Mouse (Mus musculus) ES-Bruce4 (cell line): ENCODE data around the gene Dlx4. TPM values are rescaled to one million over a fixed set of nuclear protein-coding genes. Genes with fewer than 3 reads are reported as not detected.

Experiments used
- H3K27ac ChIP-seq: 2 replicates; pipeline ENCODE4 v1.5.1; 2012; ENCODE audit warnings: low read length, inconsistent platforms; ENCODE audit not compliant: insufficient read depth
- H3K27me3 ChIP-seq: 2 replicates; pipeline ENCODE4 v1.6.1; 2012; ENCODE audit warnings: mild to moderate bottlenecking, low read length, inconsistent platforms; ENCODE audit not compliant: control insufficient read depth, poor library complexity, insufficient read depth, severe bottlenecking
- H3K36me3 ChIP-seq: 2 replicates; pipeline ENCODE4 v1.6.1; 2012; ENCODE audit warnings: inconsistent platforms, mild to moderate bottlenecking, low read length, moderate library complexity; ENCODE audit not compliant: control insufficient read depth, poor library complexity, insufficient read depth, severe bottlenecking
- H3K4me1 ChIP-seq: one replicate; pipeline ENCODE4 v1.8.1; 2011; ENCODE audit warnings: low read length; ENCODE audit not compliant: control insufficient read depth, insufficient read depth
- H3K4me3 ChIP-seq: 2 replicates; pipeline ENCODE4 v1.5.1; 2011; ENCODE audit warnings: low read depth, mild to moderate bottlenecking, low read length
- H3K9ac ChIP-seq: 2 replicates; pipeline ENCODE4 v1.6.1; 2012; ENCODE audit warnings: low read depth, mild to moderate bottlenecking, inconsistent platforms; ENCODE audit not compliant: poor library complexity, severe bottlenecking
- H3K9me3 ChIP-seq: replicated peaks from 2 replicates; pipeline ENCODE4 v1.6.1; 2012; ENCODE audit warnings: mild to moderate bottlenecking, low read length, inconsistent platforms; ENCODE audit not compliant: control insufficient read depth, poor library complexity, insufficient read depth, severe bottlenecking
- CTCF ChIP-seq: IDR thresholded peaks from one replicate; pipeline ENCODE4 v1.8.1; 2011; ENCODE audit warnings: low read depth, low read length
- EP300 ChIP-seq: IDR thresholded peaks from 2 replicates; pipeline ENCODE4 v1.6.1; 2011; ENCODE audit warnings: low read depth, low read length; ENCODE audit not compliant: insufficient read depth
- POLR2A ChIP-seq: IDR thresholded peaks from one replicate; pipeline ENCODE4 v1.8.1; 2011; ENCODE audit warnings: low read length; ENCODE audit not compliant: insufficient read depth
- polyA plus RNA-seq: library from polyadenylated mRNA; stranded (reverse); fragments of >200 nt; gene quantifications from 2 replicates; pipeline ENCODE4 v1.2.4, GENCODE M21; 2011; ENCODE audit warnings: low read depth; ENCODE audit not compliant: missing spikeins, insufficient read depth, insufficient read length

Gene Dlx4
- polyA plus RNA-seq, 1 experiment, result 0.96 TPM

DNA sequence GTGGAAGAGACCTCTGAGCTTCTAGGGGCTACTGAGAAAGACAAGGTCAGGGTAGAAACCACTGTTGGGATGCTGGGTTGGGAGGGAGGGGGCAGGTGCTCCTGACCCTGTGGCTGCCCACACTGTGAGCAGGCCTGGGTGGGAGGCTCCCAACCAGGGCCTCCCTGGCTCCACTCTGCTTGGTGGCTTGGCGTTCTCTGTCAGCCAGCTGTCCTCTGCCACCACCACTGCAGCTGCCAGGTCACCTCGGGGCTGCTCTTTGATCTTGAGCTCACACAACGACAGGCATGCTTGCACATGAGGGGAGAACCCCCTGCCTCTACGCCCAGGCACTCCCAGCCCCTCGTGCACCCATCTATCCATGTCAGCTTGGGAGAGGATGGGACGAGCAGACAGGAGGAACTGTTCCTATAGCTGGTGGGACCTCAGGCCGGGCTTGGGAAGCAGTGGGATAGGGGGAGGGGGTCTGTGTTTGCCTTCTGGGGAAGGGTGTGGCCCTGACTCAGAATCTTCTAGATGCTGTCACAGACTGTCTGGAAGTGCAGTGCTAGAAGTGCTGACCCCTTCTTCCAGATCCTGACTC lies 20.6 kb downstream of the Dlx4 start:
- Histone ChIP-seq H3K9ac (no peak overlapping the region), H3K9me3 (no peaks in the 10 kb centered on the region), H3K36me3 (no peaks in the 10 kb centered on the region), H3K4me1 (peaks cover 5% of the 10 kb centered on the region), H3K27me3 (peaks cover 12% of the 10 kb centered on the region), H3K27ac (no peak overlapping the region), H3K4me3 (no peak overlapping the region)
- no peak for TF ChIP-seq POLR2A
- TF ChIP-seq CTCF, result no peak
- TF ChIP-seq EP300, result no peak

DNA sequence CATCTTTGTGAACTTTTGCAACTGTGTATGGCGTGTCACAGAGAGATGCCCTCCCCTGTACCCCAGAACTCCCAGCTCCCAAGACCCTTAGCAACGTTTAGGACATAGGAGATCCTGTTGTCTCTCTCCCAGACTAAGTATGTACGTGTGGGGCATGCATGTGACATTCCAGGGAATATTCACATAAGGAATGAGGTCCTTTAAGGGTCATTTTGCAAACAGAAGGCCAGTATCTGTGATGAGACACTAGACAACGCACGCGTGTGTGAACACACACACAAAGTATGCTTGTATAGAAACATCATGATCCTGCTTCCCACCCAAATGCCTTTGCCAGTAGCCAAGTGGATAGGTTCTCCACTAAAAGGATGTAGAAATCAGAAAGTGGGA lies 24.0 kb downstream of the Dlx4 start:
- Histone ChIP-seq H3K27me3 (peaks cover 17% of the 10 kb centered on the region), H3K27ac (no peak overlapping the region), H3K4me1 (peaks cover 2% of the 10 kb centered on the region), H3K9ac (no peak overlapping the region), H3K9me3 (no peaks in the 10 kb centered on the region), H3K36me3 (no peaks in the 10 kb centered on the region), H3K4me3 (no peak overlapping the region)
- no peak for TF ChIP-seq POLR2A
- no peak for TF ChIP-seq CTCF

DNA sequence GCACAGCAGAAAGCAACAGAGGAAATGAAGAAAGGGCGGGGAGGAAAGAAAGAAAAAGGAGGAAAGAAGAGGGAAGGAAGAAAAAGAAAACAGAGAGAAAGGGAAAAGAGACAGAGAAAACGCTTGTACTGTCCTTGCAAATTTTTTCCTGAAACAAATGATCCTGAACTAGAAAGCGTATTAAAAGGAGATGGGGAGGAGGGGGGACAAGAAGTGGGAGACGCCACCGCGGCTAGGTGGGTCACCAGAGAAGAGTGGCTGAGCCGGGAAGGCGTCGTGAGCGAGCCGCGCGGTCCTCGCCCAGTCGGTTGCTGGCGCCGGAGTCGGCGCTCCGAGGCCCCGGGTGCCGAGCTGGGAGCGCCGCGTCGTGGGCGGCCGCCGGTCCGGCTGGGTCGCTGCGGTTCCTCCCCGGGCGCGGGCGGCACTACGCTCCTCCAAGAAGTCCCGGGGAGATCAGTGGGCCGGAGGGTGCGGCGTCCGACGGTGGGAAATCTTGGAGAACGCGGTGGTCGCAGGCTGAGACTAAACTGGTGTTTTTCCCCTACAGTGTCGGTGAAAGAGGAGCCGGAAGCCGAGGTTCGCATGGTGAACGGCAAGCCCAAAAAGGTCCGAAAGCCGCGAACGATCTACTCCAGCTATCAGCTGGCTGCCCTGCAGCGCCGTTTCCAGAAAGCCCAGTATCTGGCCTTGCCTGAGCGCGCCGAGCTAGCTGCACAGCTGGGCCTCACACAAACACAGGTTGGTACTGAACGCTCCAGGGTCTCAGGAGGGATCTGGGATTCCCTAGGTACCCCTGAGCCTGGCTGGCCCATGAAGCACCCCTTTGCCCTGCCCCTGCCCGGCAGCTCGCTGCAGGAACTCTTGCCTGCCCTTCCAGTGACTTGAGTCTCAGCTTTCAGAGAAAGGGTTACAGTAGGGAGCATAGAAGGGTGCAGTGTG lies 24.6 kb downstream of the Dlx4 start:
- H3K36me3 ChIP-seq, result no peaks in the 10 kb centered on the region
- peak overlapping the region; percentile 27 for H3K4me3 ChIP-seq
- peak overlapping the region; percentile 54 for H3K9ac ChIP-seq
- TF ChIP-seq CTCF (no peak), EP300 (no peak), POLR2A (no peak)
- peaks cover 2% of the 10 kb centered on the region for H3K4me1 ChIP-seq
- H3K9me3 ChIP-seq, result no peaks in the 10 kb centered on the region
- peaks cover 17% of the 10 kb centered on the region for H3K27me3 ChIP-seq
- no peak overlapping the region for H3K27ac ChIP-seq

DNA sequence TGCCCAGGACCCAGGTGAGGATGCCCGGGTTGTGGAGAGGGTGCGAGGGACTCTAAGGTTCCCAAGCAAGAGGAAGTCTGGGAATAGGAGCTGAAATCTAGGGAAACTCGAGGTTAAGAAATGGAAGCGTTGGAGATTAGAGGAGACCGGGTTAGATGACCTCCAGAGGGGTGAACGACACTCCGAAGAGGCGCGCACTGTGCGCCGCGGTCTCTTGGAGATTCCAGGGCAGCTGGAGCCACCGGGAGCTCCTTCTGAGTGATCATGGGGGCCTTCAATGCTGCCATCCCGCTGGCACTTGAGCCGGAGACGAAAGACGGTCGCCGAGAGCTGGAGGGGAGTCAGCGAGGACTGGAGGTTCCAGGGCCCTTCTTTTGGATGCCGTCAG lies 25.4 kb downstream of the Dlx4 start:
- H3K36me3 ChIP-seq, result no peaks in the 10 kb centered on the region
- TF ChIP-seq CTCF (no peak), POLR2A (no peak), EP300 (no peak)
- H3K9me3 ChIP-seq, result no peaks in the 10 kb centered on the region
- peak overlapping the region; percentile 64 for H3K4me3 ChIP-seq
- peaks cover 2% of the 10 kb centered on the region for H3K4me1 ChIP-seq
- H3K27ac ChIP-seq, result no peak overlapping the region
- H3K27me3 ChIP-seq, result peaks cover 17% of the 10 kb centered on the region
- H3K9ac ChIP-seq, result peak overlapping the region; percentile 54

DNA sequence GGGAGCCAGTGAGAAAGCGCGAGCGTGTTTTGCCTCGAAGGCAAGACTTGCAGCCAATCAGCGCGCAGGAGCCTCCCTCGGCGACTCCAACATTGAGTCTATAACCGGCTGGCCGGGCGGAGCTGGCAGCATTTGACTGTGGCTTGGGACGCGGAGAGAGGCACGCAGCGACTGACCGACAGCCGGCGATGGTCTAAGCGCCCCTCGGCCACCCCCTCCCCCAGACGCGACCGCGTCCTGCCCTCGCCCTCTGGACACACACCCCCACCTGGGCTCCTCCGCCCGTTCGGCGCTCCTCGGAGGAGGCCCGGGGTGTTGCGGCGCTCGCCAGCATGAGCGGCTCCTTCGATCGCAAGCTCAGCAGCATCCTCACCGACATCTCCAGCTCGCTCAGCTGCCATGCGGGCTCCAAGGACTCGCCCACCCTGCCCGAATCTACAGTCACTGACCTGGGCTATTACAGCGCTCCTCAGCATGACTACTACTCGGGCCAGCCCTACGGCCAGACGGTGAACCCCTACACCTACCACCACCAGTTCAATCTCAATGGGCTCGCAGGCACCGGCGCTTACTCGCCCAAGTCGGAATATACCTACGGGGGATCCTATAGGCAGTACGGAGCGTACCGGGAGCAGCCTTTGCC lies 26.0 kb downstream of the Dlx4 start, which contains the start of gene Dlx3:
Gene Dlx3 (plus strand): TSS at position 130 of the 643 bp plus-strand sequence.
- Histone ChIP-seq H3K27me3 (peaks cover 17% of the 10 kb centered on the region), H3K4me1 (no peaks in the 10 kb centered on the region), H3K27ac (no peak within 1 kb of the TSS), H3K4me3 (peak within 1 kb of the TSS; percentile 64), H3K9ac (peak within 1 kb of the TSS; percentile 54), H3K36me3 (no peaks in the 10 kb centered on the region), H3K9me3 (no peaks in the 10 kb centered on the region)
- TF ChIP-seq CTCF (no peak), POLR2A (no peak), EP300 (no peak)
